Mouse (Mus musculus) forebrain, embryonic 12.5 days (tissue): ENCODE results near the gene Vps53. TPM values are rescaled to one million over a fixed set of nuclear protein-coding genes. Genes with fewer than 3 reads are reported as not detected.

Source experiments
- polyA plus RNA-seq: library from polyadenylated mRNA; unstranded; fragments of >200 nt; fragmentation: Nextera tagmentation; extraction: Ambion mirVana; gene quantifications from 2 replicates; pipeline ENCODE4 v1.2.1, GENCODE M21; 2016

The Vps53 gene
- polyA plus RNA-seq, 1 experiment from 2014 or later, result 51.9 TPM

Other genes starting within 250 kb of the Vps53 start
- 1.1 and 1.7 TPM in 2 replicates for gene Rph3al, start 241.2 kb downstream of the Vps53 start, polyA plus RNA-seq
- 0.59 and 1.4 TPM in 2 replicates for gene 1700016K19Rik, start 179.7 kb downstream of the Vps53 start, polyA plus RNA-seq
- gene Rflnb, start 151.9 kb downstream of the Vps53 start, polyA plus RNA-seq, result 11.7 and 13.2 TPM in 2 replicates
- gene Fam57a, start within 50 bp of the Vps53 start, polyA plus RNA-seq, result 25.4 and 26.7 TPM in 2 replicates
- 0.37 and 0.84 TPM in 2 replicates for gene Dbil5, start 38.0 kb upstream of the Vps53 start, polyA plus RNA-seq
- gene Gemin4, start 38.0 kb upstream of the Vps53 start, polyA plus RNA-seq, result 31.9 and 35.3 TPM in 2 replicates
- gene Mrm3, start 64.1 kb upstream of the Vps53 start, polyA plus RNA-seq, result 20.0 and 22.2 TPM in 2 replicates
- 123 and 125 TPM in 2 replicates for gene Glod4, start 64.1 kb upstream of the Vps53 start, polyA plus RNA-seq
- gene Nxn, start 219.5 kb upstream of the Vps53 start, polyA plus RNA-seq, result 48.4 and 58.6 TPM in 2 replicates
- gene Timm22, start 227.3 kb upstream of the Vps53 start, polyA plus RNA-seq, result 103 and 109 TPM in 2 replicates